Mouse (Mus musculus): Measurements from ENCODE around the gene Gla.

DNA sequence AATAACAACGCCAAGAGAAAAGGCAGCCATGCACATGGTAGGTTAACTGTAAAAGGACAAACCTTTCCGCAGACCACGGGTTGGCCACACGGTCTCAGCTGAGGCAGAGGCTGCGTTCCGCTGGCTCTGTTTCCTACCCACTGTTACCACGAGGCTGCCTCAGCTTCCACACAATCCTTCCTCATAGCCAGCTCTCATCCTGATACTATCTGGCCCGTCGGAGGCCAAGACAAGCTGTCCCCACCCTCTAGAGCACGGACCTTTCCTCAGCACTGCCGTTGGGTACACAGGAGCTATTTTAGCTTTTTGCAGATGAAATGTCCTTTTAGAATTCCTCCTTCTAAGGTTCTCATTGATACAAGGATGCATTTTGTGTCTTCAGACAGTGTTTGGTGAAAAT is 18.7 kb downstream of the Gla start:
- no peak for TF ChIP-seq CTCF (IDR thresholded peaks at IDR 0.05; ENCODE audit: low read depth)
- TF ChIP-seq EP300 (IDR thresholded peaks at IDR 0.05; ENCODE audit: low read depth) = no peak

Measured in heart, postnatal 0 days (tissue).